Mouse (Mus musculus) embryonic facial prominence, embryonic 11.5 days (tissue): ENCODE measurements around the gene Ccnt2. TPM values are rescaled to one million over a fixed set of nuclear protein-coding genes. Genes with fewer than 3 reads are reported as not detected.
A peak's percentile ranks its signal among the peaks of the same experiment; 100 is the strongest.

Experiments
- ATAC-seq: fragments of 200-750 bp; cut with Nextera tagmentation; replicated peaks from 2 replicates; pipeline ENCODE4 v1.8.0; 2017; ENCODE audit warnings: low read depth; ENCODE audit not compliant: insufficient number of reproducible peaks, low FRiP score, low TSS enrichment
- DNase-seq: peaks from one replicate; pipeline ENCODE4 v3.0.0-alpha.2; 2015; ENCODE audit warnings: low spot score
- H3K27ac ChIP-seq: fragments of 300-500 bp; sonication (generic); replicated peaks from 2 replicates; pipeline ENCODE4 v1.5.1; 2014; ENCODE audit warnings: mild to moderate bottlenecking, low read depth, low read length, control low read depth
- H3K27me3 ChIP-seq: fragments of 300-500 bp; sonication (generic); 2 replicates; pipeline ENCODE4 v1.6.1; 2014; ENCODE audit warnings: mild to moderate bottlenecking, low read length, moderate library complexity, mixed read lengths; ENCODE audit not compliant: control insufficient read depth, insufficient read depth
- H3K36me3 ChIP-seq: fragments of 300-500 bp; sonication (generic); replicated peaks from 2 replicates; pipeline ENCODE4 v1.6.1; 2014; ENCODE audit warnings: low read depth, mild to moderate bottlenecking, low read length, moderate library complexity, mixed read lengths; ENCODE audit not compliant: control insufficient read depth, insufficient read depth
- H3K4me1 ChIP-seq: fragments of 300-500 bp; sonication (generic); 2 replicates; pipeline ENCODE4 v1.6.1; 2014; ENCODE audit warnings: low read length, mixed read lengths; ENCODE audit not compliant: control insufficient read depth, insufficient read depth
- H3K4me2 ChIP-seq: fragments of 300-500 bp; sonication (generic); 2 replicates; pipeline ENCODE4 v1.6.1; 2014; ENCODE audit warnings: low read depth, mild to moderate bottlenecking, control low read depth, low read length, moderate library complexity
- H3K4me3 ChIP-seq: fragments of 300-500 bp; sonication (generic); 2 replicates; pipeline ENCODE4 v1.5.1; 2014; ENCODE audit warnings: low read depth, low read length, control low read depth
- H3K9ac ChIP-seq: fragments of 300-500 bp; sonication (generic); replicated peaks from 2 replicates; pipeline ENCODE4 v1.6.1; 2014; ENCODE audit warnings: mild to moderate bottlenecking, control low read depth, low read length
- H3K9me3 ChIP-seq: fragments of 300-500 bp; sonication (generic); replicated peaks from 2 replicates; pipeline ENCODE4 v1.6.1; 2016; ENCODE audit warnings: mild to moderate bottlenecking, low read length, inconsistent platforms, mixed read lengths; ENCODE audit not compliant: control insufficient read depth
- WGBS: fragments of 180-500 bp; shearing (Covaris S2); extraction: QIAGEN DNeasy Blood & Tissue Kit; methylation state at CpG from one replicate; pipeline ENCODE4 v1.1.7; 2014; 5-methylcytosine and 5-hydroxymethylcytosine counted together
- polyA plus RNA-seq: library from polyadenylated mRNA; unstranded; fragments of >200 nt; fragmentation: Nextera tagmentation; extraction: Ambion mirVana; gene quantifications from 2 replicates; pipeline ENCODE4 v1.2.1, GENCODE M21; 2014

Gene Ccnt2
- polyA plus RNA-seq, 1 experiment from 2014 or later: 76.2 TPM

DNA sequence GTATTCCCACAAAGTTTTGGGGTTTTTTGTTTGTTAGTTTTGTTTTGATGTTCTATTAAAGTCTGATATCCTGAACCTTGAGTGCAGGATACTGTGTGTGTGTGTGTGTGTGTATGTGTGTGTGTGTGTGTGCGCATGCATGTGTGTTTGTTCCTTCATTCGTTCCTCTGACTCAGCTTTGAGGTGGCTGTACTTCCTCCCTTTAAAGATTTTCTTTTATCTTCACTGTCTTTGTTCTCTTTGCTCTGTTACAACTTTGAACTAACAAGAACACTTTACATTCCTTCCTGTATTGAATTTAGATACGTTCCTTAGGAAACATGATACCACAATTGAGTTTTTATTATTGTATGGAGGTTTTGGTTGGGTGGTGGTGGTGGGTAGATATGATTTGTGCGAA, 22.4 kb downstream of the Ccnt2 start:
- WGBS: 73% methylated on average over 4 of the region's 4 CpGs
- Histone ChIP-seq H3K27me3 (no peaks in the 10 kb centered on the region), H3K27ac (no peak overlapping the region), H3K4me3 (no peak overlapping the region), H3K4me2 (no peak overlapping the region), H3K36me3 (no peaks in the 10 kb centered on the region; the same call in 1 of the 2 replicates), H3K4me1 (no peaks in the 10 kb centered on the region), H3K9me3 (no peaks in the 10 kb centered on the region), H3K9ac (no peak overlapping the region)
- ATAC-seq: no peak
- no peak for DNase-seq

DNA sequence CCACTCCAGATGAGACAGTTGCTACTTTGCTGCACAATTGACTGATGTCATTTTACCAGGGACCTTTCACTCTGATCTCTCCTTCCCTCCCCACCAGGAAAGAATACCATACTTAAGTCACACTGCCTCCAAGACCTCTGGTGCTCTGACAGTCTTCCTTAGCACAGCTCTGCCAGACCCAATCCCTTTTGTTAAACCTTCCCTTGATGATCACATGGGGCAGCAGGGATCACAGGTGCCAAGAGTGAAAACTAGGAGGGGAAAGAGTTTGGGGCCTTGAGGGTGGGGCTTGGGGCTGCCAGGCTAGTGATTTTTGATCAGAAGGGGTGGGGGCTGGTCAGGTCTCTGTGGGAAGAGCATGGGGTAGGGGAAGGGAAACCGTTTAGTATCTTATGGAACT, 22.8 kb downstream of the Ccnt2 start:
- Histone ChIP-seq H3K27me3 (no peaks in the 10 kb centered on the region), H3K9ac (no peak overlapping the region), H3K4me1 (no peaks in the 10 kb centered on the region), H3K4me3 (no peak overlapping the region), H3K4me2 (no peak overlapping the region), H3K27ac (no peak overlapping the region), H3K36me3 (peaks cover 2% of the 10 kb centered on the region; the same call in 1 of the 2 replicates), H3K9me3 (no peaks in the 10 kb centered on the region)
- 62% methylated on average over 1 of the region's 1 CpGs for WGBS
- ATAC-seq (no peak), DNase-seq (no peak)

DNA sequence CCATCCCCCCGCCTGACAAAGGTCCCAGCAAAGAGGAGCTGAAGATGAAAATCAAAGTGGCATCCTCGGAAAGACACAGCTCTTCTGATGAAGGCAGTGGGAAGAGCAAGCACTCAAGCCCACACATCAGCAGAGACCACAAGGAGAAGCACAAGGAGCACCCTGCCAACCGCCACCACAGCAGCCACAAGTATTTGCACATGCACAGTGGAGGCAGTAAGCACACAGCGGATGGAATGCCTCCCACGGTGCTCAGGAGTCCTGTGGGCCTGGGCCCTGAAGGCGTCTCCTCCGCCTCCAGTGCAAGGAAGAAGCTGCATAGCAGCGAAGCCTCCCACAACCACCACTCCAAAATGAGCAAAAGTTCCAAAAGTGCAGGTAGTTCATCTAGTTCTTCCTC, 29.0 kb downstream of the Ccnt2 start:
- no peaks in the 10 kb centered on the region for H3K9me3 ChIP-seq
- ATAC-seq: no peak
- H3K4me1 ChIP-seq: no peaks in the 10 kb centered on the region
- no peak overlapping the region for H3K4me3 ChIP-seq
- H3K9ac ChIP-seq: no peak overlapping the region
- H3K27me3 ChIP-seq: no peaks in the 10 kb centered on the region
- H3K4me2 ChIP-seq: no peak overlapping the region
- DNase-seq: no peak
- 91% methylated on average over 8 of the region's 8 CpGs for WGBS
- H3K27ac ChIP-seq: no peak overlapping the region
- H3K36me3 ChIP-seq: peaks cover 12% of the 10 kb centered on the region

DNA sequence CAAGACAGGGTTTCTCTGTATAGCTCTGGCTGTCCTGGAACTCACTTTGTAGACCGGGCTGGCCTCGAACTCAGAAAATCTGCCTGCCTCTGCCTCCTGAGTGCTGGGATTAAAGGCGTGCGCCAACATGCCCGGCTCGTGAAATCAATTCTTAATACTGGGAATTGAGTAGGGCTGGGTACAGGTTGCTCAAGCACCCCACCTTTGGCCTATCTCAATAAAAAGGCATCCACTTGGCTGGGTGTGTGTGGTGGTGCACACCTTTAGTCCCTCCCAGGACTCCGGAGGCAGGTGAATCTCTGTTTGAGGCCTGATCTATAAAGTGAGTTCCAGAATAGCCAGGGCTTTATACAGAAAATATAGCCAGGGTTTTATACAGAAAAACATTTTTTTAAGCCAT, 34.7 kb downstream of the Ccnt2 start:
- no peaks in the 10 kb centered on the region for H3K9me3 ChIP-seq
- DNase-seq (no peak), ATAC-seq (no peak)
- H3K27ac ChIP-seq: no peak overlapping the region
- no peaks in the 10 kb centered on the region for H3K4me1 ChIP-seq
- no peaks in the 10 kb centered on the region; the same call in 1 of the 2 replicates for H3K36me3 ChIP-seq
- no peaks in the 10 kb centered on the region for H3K27me3 ChIP-seq
- 94% methylated on average over 7 of the region's 7 CpGs for WGBS
- H3K4me3 ChIP-seq: no peak overlapping the region
- no peak overlapping the region for H3K4me2 ChIP-seq
- H3K9ac ChIP-seq: no peak overlapping the region

DNA sequence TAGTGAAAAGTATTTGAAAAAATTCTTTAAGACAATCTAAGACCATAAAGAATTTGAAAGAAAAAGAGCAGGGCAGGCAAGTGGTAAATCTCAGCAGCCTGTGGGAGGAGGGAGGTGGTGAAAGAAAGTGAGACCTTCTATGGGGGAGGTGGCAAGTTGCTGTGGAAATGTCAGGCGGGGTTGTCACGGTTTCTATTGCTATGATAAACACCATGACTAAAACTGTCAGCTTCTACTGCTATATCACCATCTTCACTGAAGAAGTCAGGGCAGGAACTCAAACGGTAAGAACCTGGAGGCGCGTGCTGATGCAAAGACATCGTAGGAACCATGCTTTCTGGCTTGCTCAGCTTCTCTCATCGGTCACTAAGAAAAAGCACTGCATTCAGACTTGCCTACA, 39.0 kb downstream of the Ccnt2 start:
- H3K27me3 ChIP-seq: no peaks in the 10 kb centered on the region
- no peak overlapping the region for H3K27ac ChIP-seq
- H3K4me3 ChIP-seq: no peak overlapping the region
- ATAC-seq (no peak), DNase-seq (no peak)
- no peaks in the 10 kb centered on the region for H3K36me3 ChIP-seq
- H3K9me3 ChIP-seq: no peaks in the 10 kb centered on the region
- H3K4me1 ChIP-seq: no peaks in the 10 kb centered on the region
- no peak overlapping the region for H3K4me2 ChIP-seq
- 76% methylated on average over 7 of the region's 7 CpGs for WGBS
- no peak overlapping the region for H3K9ac ChIP-seq

DNA sequence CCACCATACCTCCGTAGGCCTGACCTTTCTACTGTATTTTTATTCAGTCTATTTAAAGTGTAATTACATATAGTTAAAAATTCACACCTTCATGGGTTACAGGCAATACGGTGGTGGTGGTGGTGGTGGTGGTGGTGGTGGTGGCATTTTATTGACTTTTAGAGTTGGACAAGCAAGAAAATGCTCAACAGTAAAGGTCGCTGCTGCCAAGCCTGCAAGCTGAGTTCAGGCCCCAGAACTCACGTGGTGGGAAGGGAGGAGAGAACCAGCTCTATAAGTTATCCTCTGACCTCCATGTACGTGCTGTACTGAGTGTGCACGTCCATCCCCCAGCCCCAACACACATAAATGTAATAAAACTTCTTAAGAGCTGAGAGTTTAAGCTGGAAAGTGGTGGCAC, 42.4 kb downstream of the Ccnt2 start:
- ATAC-seq (no peak), DNase-seq (no peak)
- 81% methylated on average over 6 of the region's 6 CpGs for WGBS
- H3K9me3 ChIP-seq: no peaks in the 10 kb centered on the region
- no peaks in the 10 kb centered on the region for H3K27me3 ChIP-seq
- no peaks in the 10 kb centered on the region for H3K4me1 ChIP-seq
- H3K4me2 ChIP-seq: no peak overlapping the region
- H3K27ac ChIP-seq: no peak overlapping the region
- H3K9ac ChIP-seq: no peak overlapping the region
- no peaks in the 10 kb centered on the region for H3K36me3 ChIP-seq
- no peak overlapping the region for H3K4me3 ChIP-seq

DNA sequence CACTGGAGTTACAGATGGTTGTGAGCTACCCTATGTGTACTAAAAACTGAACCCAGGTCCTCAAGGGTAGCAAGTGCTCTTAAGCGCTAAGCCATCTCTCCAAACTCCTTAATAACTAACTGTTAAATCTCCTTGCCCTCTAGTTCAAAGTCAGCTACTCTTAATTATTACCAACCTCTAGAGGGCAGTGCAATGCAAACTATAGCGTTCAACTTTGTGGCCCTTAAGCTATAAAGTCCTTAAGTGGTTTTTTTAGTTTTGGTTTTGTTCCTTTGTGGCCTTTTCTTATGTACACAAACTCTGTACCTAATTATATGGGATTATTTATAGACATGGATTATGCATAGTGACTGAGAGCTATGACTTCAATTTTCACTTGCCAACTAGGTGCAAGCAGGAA, 53.4 kb downstream of the Ccnt2 start:
- no peak overlapping the region for H3K27ac ChIP-seq
- H3K27me3 ChIP-seq: no peaks in the 10 kb centered on the region
- H3K4me1 ChIP-seq: no peaks in the 10 kb centered on the region
- H3K4me2 ChIP-seq: no peak overlapping the region
- peak; percentile 76 for DNase-seq
- H3K9ac ChIP-seq: no peak overlapping the region
- no peak for ATAC-seq
- H3K36me3 ChIP-seq: no peaks in the 10 kb centered on the region
- WGBS: 12% methylated on average over 2 of the region's 2 CpGs
- no peak overlapping the region for H3K4me3 ChIP-seq
- H3K9me3 ChIP-seq: no peaks in the 10 kb centered on the region

DNA sequence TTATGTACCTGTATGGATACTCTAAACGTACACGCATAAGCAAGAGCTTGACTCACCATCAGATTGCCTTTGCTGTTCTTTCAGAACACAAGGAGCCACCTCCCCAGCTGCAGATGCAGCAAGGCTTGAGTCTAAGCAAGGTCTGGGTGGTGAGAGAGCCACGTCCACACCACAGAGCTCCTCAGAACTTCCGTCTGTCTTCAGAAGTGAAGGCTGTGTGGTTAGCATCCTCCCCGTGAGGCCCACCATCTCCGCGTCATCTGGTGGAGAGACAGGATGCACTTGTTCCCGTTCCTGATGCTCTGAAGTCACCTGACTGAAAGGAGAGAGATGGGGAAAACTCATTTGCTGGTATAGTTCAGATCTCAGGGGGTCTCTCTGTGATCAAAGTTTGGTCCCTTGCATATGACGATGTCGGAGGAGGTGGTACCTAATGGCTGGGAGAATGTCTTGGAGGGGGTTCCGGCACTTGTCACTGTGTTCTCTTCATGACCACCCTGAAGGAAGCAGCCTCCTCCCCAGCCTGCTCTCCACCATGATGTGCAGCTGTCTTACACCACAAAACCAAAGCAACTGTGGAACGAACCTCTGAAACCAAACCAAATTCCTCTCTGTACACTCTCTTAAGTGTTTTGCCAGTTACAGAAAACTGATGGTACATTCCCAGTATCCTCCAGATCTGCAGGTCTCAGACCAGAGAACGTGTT, 56.4 kb downstream of the Ccnt2 start:
- 87% methylated on average over 13 of the region's 13 CpGs for WGBS
- H3K4me2 ChIP-seq: no peak overlapping the region
- ATAC-seq: no peak
- no peak overlapping the region for H3K9ac ChIP-seq
- H3K4me1 ChIP-seq: no peaks in the 10 kb centered on the region
- no peak overlapping the region for H3K4me3 ChIP-seq
- H3K36me3 ChIP-seq: no peaks in the 10 kb centered on the region
- H3K9me3 ChIP-seq: no peaks in the 10 kb centered on the region
- H3K27ac ChIP-seq: no peak overlapping the region
- no peak for DNase-seq
- no peaks in the 10 kb centered on the region for H3K27me3 ChIP-seq
